Mouse (Mus musculus) kidney, adult 2 months (tissue): ENCODE measurements at regions not wholly inside any gene's neighbourhood (a gene's known extent, or its start where the extent isn't known, plus 50 kb on each side); places are given as distances from the start of the nearest gene placed in this dataset.

Experiments
- CTCF ChIP-seq: fragments of 200-500 bp; conservative IDR thresholded peaks from 2 replicates; pipeline ENCODE4 v1.5.1; 2011; ENCODE audit warnings: low read depth, mild to moderate bottlenecking, control low read depth, low read length, moderate library complexity, mixed read lengths; ENCODE audit not compliant: insufficient read depth, insufficient read length
- POLR2A ChIP-seq: fragments of 200-500 bp; IDR thresholded peaks from one replicate; pipeline ENCODE4 v1.6.1; 2011; ENCODE audit warnings: low read depth, low read length, control low read depth

DNA sequence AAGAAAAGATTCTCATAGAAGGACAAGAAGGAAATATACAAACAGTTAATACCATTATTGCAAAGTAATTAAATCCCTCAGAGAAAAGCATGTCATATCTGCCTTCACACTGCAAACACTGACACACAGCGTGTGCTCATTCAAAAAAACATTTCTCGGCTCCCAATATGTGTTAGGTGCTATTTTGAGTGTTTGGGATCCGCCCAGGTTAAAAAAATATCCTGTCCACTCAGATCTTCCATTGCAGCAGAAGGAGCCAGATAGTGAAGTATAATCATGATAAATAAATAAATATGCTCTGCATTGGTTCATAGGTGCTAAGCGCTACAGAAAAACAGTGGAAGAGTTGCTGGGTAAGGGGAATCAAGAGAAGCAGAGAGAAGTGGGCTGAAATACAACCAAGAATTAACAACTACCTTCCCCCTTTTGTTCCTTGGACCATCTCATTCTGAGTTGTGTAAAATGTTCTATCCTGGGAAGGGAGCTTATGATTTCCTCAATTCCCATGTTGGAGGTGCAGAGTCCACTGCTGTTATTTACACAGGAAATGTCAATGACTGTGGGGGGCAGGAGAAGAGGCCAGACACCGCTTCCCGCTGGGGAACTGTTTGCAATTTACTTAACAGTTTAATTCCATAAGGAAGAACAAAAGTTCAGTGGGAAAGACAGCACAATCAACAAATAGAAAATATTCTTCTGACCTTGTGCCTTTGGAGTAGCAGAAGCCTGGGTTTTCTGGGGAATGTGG, 139.9 kb downstream of the Tle1 start:
- no peak for TF ChIP-seq CTCF
- no peak for TF ChIP-seq POLR2A
